Mouse (Mus musculus) MEL (cell line): ENCODE measurements at regions not wholly inside any gene's neighbourhood (a gene's known extent, or its start where the extent isn't known, plus 50 kb on each side); places are given as distances from the start of the nearest gene placed in this dataset.
A peak's percentile ranks its signal among the peaks of the same experiment; 100 is the strongest.

Source experiments
- DNase-seq: peaks from one replicate; pipeline ENCODE4 v3.0.0; 2011; ENCODE audit warnings: low read depth, low spot score
- H3K27ac ChIP-seq: 2 replicates; pipeline ENCODE4 v1.5.1; 2012; ENCODE audit warnings: low read depth, mild to moderate bottlenecking, control low read depth, low read length, moderate library complexity; ENCODE audit not compliant: control insufficient read depth
- H3K27me3 ChIP-seq, 2 experiments: fragments of 150-350 bp in 1 of 2; sonication (generic) in 1 of 2; 2 replicates each; pipeline ENCODE4 v1.6.1; 2012; ENCODE audit warnings: low read length in 2 of 2, mild to moderate bottlenecking in 2 of 2, improper control_type of control experiment in 1 of 2, moderate library complexity in 1 of 2; ENCODE audit not compliant: insufficient read depth in 2 of 2, control insufficient read depth in 1 of 2
- H3K36me3 ChIP-seq, 2 experiments: 2 replicates each; pipeline ENCODE4 v1.6.1; 2012 to 2014; ENCODE audit warnings: low read length in 2 of 2, improper control_type of control experiment in 1 of 2, inconsistent platforms in 1 of 2, mild to moderate bottlenecking in 1 of 2; ENCODE audit not compliant: insufficient read depth in 2 of 2, control insufficient read depth in 1 of 2
- H3K4me1 ChIP-seq, 2 experiments: fragments of 150-350 bp in 1 of 2; sonication (generic) in 1 of 2; 2 replicates each; pipeline ENCODE4 v1.6.1; 2012; ENCODE audit warnings: low read length in 2 of 2, improper control_type of control experiment in 1 of 2, mild to moderate bottlenecking in 1 of 2; ENCODE audit not compliant: insufficient read depth in 2 of 2, control insufficient read depth in 1 of 2
- H3K4me3 ChIP-seq, 2 experiments: fragments of 150-350 bp in 1 of 2; sonication (generic) in 1 of 2; 2 replicates each; pipeline ENCODE4 v1.5.1; 2012; ENCODE audit warnings: low read depth in 2 of 2, low read length in 2 of 2, mild to moderate bottlenecking in 2 of 2, moderate library complexity in 2 of 2, control low read depth in 1 of 2, improper control_type of control experiment in 1 of 2; ENCODE audit not compliant: control insufficient read depth in 1 of 2, insufficient read depth in 1 of 2
- H3K79me2 ChIP-seq: 2 replicates; pipeline ENCODE4 v1.6.1; 2012; ENCODE audit warnings: mild to moderate bottlenecking, low read length, moderate library complexity; ENCODE audit not compliant: control insufficient read depth, poor library complexity, insufficient read depth
- H3K9ac ChIP-seq: 2 replicates; pipeline ENCODE4 v1.6.1; 2012; ENCODE audit warnings: low read depth, mild to moderate bottlenecking, control low read depth, low read length, moderate library complexity; ENCODE audit not compliant: control insufficient read depth, poor library complexity, severe bottlenecking
- H3K9me3 ChIP-seq: fragments of 150-350 bp; sonication (generic); replicated peaks from 2 replicates; pipeline ENCODE4 v1.6.1; 2012; ENCODE audit warnings: mild to moderate bottlenecking, low read length, improper control_type of control experiment, moderate library complexity; ENCODE audit not compliant: insufficient read depth
- CHD1 ChIP-seq: IDR thresholded peaks from 2 replicates; pipeline ENCODE4 v1.6.1; 2012; ENCODE audit warnings: low read depth, mild to moderate bottlenecking, inconsistent platforms, low read length, improper control_type of control experiment
- CTCF ChIP-seq, 3 experiments: IDR thresholded peaks in 2 of 3; conservative IDR thresholded peaks in 1 of 3; 2 replicates each; pipeline ENCODE4 v1.5.1; 2011 to 2012; ENCODE audit warnings: low read length in 3 of 3, low read depth in 2 of 3, mild to moderate bottlenecking in 2 of 3, improper control_type of control experiment in 1 of 3, inconsistent platforms in 1 of 3, mixed read lengths in 1 of 3, moderate library complexity in 1 of 3; ENCODE audit not compliant: control insufficient read depth in 1 of 3, insufficient read depth in 1 of 3, poor library complexity in 1 of 3, severe bottlenecking in 1 of 3
- ELF1 ChIP-seq: IDR thresholded peaks from 2 replicates; pipeline ENCODE4 v1.6.1; 2014; ENCODE audit warnings: low read depth, mild to moderate bottlenecking, inconsistent platforms, low read length, improper control_type of control experiment, moderate library complexity
- ETS1 ChIP-seq: IDR thresholded peaks from 2 replicates; pipeline ENCODE4 v1.6.1; 2012; ENCODE audit warnings: low read depth, mild to moderate bottlenecking, inconsistent platforms, low read length, improper control_type of control experiment, moderate library complexity
- HCFC1 ChIP-seq: IDR thresholded peaks from 2 replicates; pipeline ENCODE4 v1.6.1; 2012; ENCODE audit warnings: low read depth, mild to moderate bottlenecking, inconsistent platforms, low read length, improper control_type of control experiment, moderate library complexity
- JUND ChIP-seq: IDR thresholded peaks from 2 replicates; pipeline ENCODE4 v1.6.1; 2011; ENCODE audit warnings: low read depth, mild to moderate bottlenecking, improper control_type of control experiment, low read length
- MAX ChIP-seq: IDR thresholded peaks from 2 replicates; pipeline ENCODE4 v1.6.1; 2011; ENCODE audit warnings: low read length, improper control_type of control experiment
- MXI1 ChIP-seq: IDR thresholded peaks from 2 replicates; pipeline ENCODE4 v1.6.1; 2011; ENCODE audit warnings: mild to moderate bottlenecking, low read depth, low read length, improper control_type of control experiment
- MYC ChIP-seq: IDR thresholded peaks from 2 replicates; pipeline ENCODE4 v1.6.1; 2011; ENCODE audit warnings: low read depth, mild to moderate bottlenecking, low read length, improper control_type of control experiment, moderate library complexity
- NRF1 ChIP-seq: IDR thresholded peaks from 2 replicates; pipeline ENCODE4 v1.6.1; 2014; ENCODE audit warnings: low read depth, mild to moderate bottlenecking, inconsistent platforms, low read length, improper control_type of control experiment, moderate library complexity; ENCODE audit not compliant: poor library complexity, insufficient read depth, severe bottlenecking
- POLR2A ChIP-seq, 2 experiments: IDR thresholded peaks; 2 replicates each; pipeline ENCODE4 v1.6.1; 2011 to 2012; ENCODE audit warnings: low read length in 2 of 2, mild to moderate bottlenecking in 2 of 2, control low read depth in 1 of 2, improper control_type of control experiment in 1 of 2, low read depth in 1 of 2, moderate library complexity in 1 of 2; ENCODE audit not compliant: control insufficient read depth in 1 of 2, insufficient read depth in 1 of 2, poor library complexity in 1 of 2
- POLR2AphosphoS5 ChIP-seq: IDR thresholded peaks from 2 replicates; pipeline ENCODE4 v1.6.1; 2012; ENCODE audit warnings: low read depth, borderline replicate concordance, mild to moderate bottlenecking, inconsistent platforms, low read length, moderate library complexity, mixed read lengths
- RAD21 ChIP-seq: IDR thresholded peaks from 2 replicates; pipeline ENCODE4 v1.6.1; 2011; ENCODE audit warnings: mild to moderate bottlenecking, low read depth, low read length, improper control_type of control experiment
- RCOR1 ChIP-seq: IDR thresholded peaks from 2 replicates; pipeline ENCODE4 v1.6.1; 2012; ENCODE audit warnings: low read depth, mild to moderate bottlenecking, inconsistent platforms, low read length, improper control_type of control experiment
- SIN3A ChIP-seq: IDR thresholded peaks from 2 replicates; pipeline ENCODE4 v1.6.1; 2012; ENCODE audit warnings: low read length, improper control_type of control experiment, inconsistent platforms
- SMC3 ChIP-seq: IDR thresholded peaks from 2 replicates; pipeline ENCODE4 v1.6.1; 2011; ENCODE audit warnings: low read depth, low read length, improper control_type of control experiment
- TAL1 ChIP-seq: IDR thresholded peaks from 2 replicates; pipeline ENCODE4 v1.6.1; 2012; ENCODE audit warnings: mild to moderate bottlenecking, inconsistent platforms, low read length, moderate library complexity, mixed read lengths
- TCF12 ChIP-seq: IDR thresholded peaks from 2 replicates; pipeline ENCODE4 v1.6.1; 2014; ENCODE audit warnings: low read depth, mild to moderate bottlenecking, inconsistent platforms, low read length, improper control_type of control experiment, moderate library complexity
- UBTF ChIP-seq: IDR thresholded peaks from 2 replicates; pipeline ENCODE4 v1.6.1; 2012; ENCODE audit warnings: low read depth, mild to moderate bottlenecking, inconsistent platforms, low read length, improper control_type of control experiment, moderate library complexity, borderline replicate concordance; ENCODE audit not compliant: insufficient read depth
- USF1 ChIP-seq: IDR thresholded peaks from 2 replicates; pipeline ENCODE4 v1.6.1; 2014; ENCODE audit warnings: low read depth, mild to moderate bottlenecking, inconsistent platforms, low read length, improper control_type of control experiment, moderate library complexity
- ZC3H11A ChIP-seq: IDR thresholded peaks from 2 replicates; pipeline ENCODE4 v1.6.1; 2012; ENCODE audit warnings: low read depth, mild to moderate bottlenecking, inconsistent platforms, low read length, improper control_type of control experiment
- ZKSCAN1 ChIP-seq: IDR thresholded peaks from 2 replicates; pipeline ENCODE4 v1.6.1; 2012; ENCODE audit warnings: low read depth, mild to moderate bottlenecking, inconsistent platforms, low read length, improper control_type of control experiment, moderate library complexity
- ZMIZ1 ChIP-seq: IDR thresholded peaks from 2 replicates; pipeline ENCODE4 v1.6.1; 2012; ENCODE audit warnings: low read depth, mild to moderate bottlenecking, inconsistent platforms, low read length, improper control_type of control experiment, moderate library complexity

DNA sequence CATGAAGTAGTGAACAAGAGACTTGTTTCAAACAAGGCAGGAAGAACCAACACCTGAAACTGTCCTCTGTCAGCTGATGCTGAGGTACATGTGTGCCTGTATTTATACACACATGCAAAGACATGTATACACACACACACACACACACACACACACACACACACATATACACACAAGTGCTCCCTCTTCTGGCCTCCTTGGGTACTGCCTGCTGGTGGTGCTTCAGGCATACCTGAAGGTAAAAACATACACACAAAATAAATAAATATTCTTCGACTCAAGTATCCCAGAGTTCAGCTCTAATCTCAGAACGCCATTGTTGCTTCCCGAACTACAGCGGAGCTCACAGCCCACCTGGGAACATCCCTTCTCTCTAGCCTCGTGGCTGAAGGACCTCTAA is 69.2 kb upstream of the Ky start:
- no peaks in the 10 kb centered on the region for H3K9me3 ChIP-seq

DNA sequence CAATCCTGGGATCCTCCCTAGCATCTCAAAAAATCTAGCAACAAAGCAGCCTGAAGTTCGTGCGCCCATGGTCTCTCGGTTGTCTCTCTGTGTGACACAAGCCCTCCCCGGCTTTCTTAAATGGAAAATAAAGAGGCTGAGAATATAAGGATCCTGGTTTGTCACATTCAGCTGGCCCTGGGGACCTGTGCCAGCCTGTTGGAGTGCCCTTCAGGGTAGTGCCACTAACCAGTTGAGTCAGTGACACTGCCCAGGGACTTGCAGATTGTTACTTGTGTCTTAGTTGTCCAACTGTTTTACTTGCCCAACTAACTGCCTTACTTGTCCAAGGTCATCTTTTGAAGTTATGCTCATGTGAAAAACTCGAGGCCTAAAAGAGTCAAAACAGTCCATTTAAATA is 73.5 kb upstream of the Ephb1 start:
- no peaks in the 10 kb centered on the region for H3K36me3 ChIP-seq
- H3K79me2 ChIP-seq: no peaks in the 10 kb centered on the region
- DNase-seq: no peak
- no peak overlapping the region for H3K27ac ChIP-seq
- TF ChIP-seq MYC (no peak), ZC3H11A (no peak), RCOR1 (no peak), MXI1 (no peak), MAX (no peak), ETS1 (no peak), HCFC1 (no peak), SIN3A (no peak), JUND (no peak)
- no peak overlapping the region for H3K4me3 ChIP-seq
- no peak overlapping the region for H3K9ac ChIP-seq
- no peaks in the 10 kb centered on the region for H3K4me1 ChIP-seq
- no peaks in the 10 kb centered on the region for H3K9me3 ChIP-seq
- H3K27me3 ChIP-seq: no peaks in the 10 kb centered on the region

More for the DNA sequence above, 69.2 kb upstream of the Ky start:
- no peak overlapping the region for H3K27ac ChIP-seq
- no peak overlapping the region for H3K9ac ChIP-seq
- DNase-seq: no peak
- no peak overlapping the region for H3K4me3 ChIP-seq
- TF ChIP-seq CTCF (IDR thresholded peaks at IDR 0.05 in 2 of 3, conservative IDR thresholded peaks at IDR 0.05 in 1 of 3; ENCODE audit: control insufficient read depth in 1 of 3, insufficient read depth in 1 of 3, low read depth in 2 of 3, low read length in 3 of 3, poor library complexity in 1 of 3, severe bottlenecking in 1 of 3): peak in 1 of 3 experiments; percentile 9; a peak in 2 of 6 replicates
- no peak for TF ChIP-seq USF1
- H3K79me2 ChIP-seq: no peaks in the 10 kb centered on the region
- H3K4me1 ChIP-seq: no peaks in the 10 kb centered on the region
- H3K27me3 ChIP-seq: no peaks in the 10 kb centered on the region
- no peaks in the 10 kb centered on the region for H3K36me3 ChIP-seq

GRCm38 (mm10) chr9:102424672-102425345 is 70.3 kb upstream of the Ephb1 start:
- TF ChIP-seq USF1 (no peak), RCOR1 (no peak), TAL1 (no peak), ZMIZ1 (no peak), POLR2A (IDR thresholded peaks at IDR 0.05; ENCODE audit: control insufficient read depth in 1 of 2, insufficient read depth in 1 of 2, low read depth in 1 of 2, low read length in 2 of 2, poor library complexity in 1 of 2) (no peak), RAD21 (no peak), TCF12 (no peak), POLR2AphosphoS5 (no peak), NRF1 (no peak), ZKSCAN1 (no peak), JUND (no peak), CHD1 (no peak), SMC3 (no peak), ELF1 (no peak), SIN3A (no peak), UBTF (no peak)
- TF ChIP-seq, all 39 proteins: peak for 0
- H3K27me3 ChIP-seq: no peaks in the 10 kb centered on the region
- H3K4me3 ChIP-seq: no peak overlapping the region
- H3K36me3 ChIP-seq: no peaks in the 10 kb centered on the region
- H3K79me2 ChIP-seq: no peaks in the 10 kb centered on the region
- no peaks in the 10 kb centered on the region for H3K4me1 ChIP-seq
- no peak overlapping the region for H3K9ac ChIP-seq
- DNase-seq: no peak
- H3K9me3 ChIP-seq: no peaks in the 10 kb centered on the region
- H3K27ac ChIP-seq: no peak overlapping the region
